Mouse (Mus musculus): ENCODE measurements at regions not wholly inside any gene's neighbourhood (a gene's known extent, or its start where the extent isn't known, plus 50 kb on each side); places are given as distances from the start of the nearest gene placed in this dataset.

DNA sequence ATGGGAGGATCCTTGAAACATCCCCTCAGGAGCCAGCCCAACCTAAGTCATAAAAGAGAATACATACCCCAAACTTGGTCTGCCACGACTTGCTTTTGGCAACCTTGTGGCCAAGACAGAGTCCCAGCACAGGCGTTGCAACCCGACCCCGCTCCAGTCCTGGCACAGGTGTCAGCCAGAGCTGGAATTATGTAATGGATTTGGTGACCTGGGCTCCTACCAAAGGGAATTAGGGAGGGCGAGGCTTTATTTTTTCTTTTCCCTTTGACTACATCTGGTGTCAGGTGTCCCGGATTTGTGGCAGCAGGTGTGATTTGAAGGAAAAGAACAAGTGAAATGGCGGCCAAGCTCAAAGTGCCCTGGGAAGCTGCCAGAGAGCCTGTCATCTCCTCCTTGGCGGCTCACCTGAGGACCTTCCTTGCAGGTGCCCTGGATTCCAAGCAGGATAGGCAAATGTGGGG is 212.9 kb downstream of the Mef2c start:
- peak; percentile 81 for DNase-seq

DNA sequence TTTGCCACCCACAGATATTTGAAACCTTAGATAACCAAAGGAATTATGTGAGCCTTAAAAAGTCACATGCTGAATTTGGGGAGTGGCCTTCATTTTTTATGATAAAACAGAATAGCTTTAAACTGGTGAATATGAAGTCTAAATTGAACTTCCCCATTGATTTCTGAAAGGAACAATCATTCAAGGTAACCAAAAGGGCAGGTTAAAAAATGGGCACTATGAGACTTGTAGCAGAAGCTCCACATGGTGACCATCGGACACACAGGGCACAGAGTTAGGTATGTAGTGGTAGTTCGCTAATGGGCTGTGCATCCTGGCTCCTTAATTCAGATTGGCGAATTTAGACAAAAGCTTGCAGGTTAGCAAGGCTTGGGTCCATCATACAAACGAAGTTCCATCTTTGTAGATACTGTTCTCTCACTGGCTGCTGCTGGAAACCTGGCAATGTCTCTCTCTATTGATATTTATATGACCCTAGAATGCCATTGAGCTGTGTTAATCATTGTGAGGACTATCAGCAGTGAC is 213.9 kb downstream of the Mef2c start:
- no peak for DNase-seq

DNA sequence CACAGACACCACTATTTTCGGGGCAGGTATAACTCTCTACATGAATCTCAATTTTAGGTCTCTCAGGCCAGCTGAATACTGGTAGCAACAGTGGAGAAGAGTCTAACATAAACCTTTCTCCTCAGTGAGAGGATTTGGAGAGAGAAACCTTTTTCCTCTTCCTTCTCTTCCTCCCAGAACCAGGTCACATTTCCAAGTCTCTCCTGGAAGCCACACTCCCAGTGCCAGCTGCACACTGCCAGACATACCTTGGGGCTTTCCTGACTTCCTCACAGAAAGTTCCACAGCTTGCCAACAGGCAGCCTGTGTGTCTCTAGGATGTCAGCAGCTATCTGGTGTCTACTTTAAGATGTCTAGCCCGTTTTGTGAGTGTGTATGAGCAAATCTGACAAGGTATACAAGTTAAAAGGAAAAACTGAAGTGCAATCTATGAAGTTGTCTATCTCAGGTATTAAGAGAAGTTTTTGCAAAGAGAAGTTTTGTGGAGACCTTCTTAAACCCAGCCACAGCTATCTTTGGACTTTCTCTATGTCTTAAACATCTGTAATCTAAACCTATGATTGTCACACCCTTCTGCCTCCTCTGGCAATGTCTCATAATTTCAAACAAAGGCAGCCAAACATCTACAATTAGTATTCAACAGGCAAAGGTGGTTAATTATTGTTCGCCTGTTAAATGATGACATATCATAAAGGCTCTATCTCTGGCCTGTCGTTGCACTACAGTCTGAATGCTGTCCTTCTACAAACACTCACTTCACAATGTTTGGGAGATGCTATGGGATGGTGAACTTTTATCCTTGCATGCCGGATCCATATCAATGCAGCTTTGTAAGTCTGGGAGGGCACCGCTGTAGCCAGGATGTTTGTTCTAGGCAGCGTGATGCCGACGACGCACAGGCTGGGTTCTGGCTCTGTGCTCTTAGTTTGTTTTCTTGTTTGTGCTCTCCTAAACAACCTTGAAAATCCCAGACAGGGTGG is 214.9 kb downstream of the Mef2c start:
- peak; percentile 47 for DNase-seq

DNA sequence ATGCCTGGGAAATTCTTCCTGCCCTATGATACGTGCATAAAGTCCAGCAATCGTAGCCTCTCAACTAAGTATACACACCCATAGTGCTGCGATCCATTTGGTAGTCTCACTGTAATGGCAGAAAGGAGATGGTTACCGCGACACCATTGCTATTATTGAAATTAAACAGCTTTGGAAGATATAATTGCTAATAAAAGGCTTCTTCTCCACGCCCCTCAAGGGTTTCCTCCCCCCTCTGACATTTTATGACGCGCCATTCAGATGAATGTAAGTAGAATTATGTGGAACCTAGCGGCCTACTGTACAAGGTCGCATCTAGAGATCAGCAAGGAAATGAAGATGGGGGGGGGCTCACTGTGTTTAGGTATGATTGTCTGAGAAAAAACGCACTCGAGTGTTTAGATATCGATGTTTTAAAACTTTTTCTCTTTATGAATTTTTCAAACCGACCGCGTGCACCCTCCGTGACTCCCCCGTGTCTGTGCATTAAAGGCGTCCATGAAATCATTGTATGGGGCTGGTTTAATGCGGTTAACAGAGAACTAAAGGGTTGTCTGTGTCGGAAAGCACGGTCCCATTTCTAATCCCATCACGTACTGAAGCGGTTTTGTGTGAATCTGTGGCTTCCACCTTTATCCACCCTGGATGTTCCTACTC is 215.9 kb downstream of the Mef2c start:
- DNase-seq, result peak; percentile 25

DNA sequence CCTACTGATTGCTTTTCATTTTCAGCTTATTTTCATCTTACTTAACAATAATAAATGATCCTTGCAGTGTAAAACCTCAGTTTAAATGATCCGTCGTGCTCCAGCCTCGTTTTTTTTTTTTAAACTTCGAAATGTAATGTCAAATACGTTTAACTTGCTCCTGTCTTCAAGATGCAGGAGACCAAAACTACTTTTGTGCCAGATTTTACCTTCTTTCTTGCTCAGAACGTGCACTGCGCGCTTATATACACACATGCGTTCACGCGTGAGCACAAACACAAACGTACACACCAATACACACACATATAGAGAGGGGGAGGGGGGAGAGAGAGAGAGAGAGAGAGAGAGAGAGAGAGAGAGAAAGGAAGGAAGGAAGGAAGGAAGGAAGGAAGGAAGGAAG is 216.5 kb downstream of the Mef2c start:
- DNase-seq, result no peak

DNA sequence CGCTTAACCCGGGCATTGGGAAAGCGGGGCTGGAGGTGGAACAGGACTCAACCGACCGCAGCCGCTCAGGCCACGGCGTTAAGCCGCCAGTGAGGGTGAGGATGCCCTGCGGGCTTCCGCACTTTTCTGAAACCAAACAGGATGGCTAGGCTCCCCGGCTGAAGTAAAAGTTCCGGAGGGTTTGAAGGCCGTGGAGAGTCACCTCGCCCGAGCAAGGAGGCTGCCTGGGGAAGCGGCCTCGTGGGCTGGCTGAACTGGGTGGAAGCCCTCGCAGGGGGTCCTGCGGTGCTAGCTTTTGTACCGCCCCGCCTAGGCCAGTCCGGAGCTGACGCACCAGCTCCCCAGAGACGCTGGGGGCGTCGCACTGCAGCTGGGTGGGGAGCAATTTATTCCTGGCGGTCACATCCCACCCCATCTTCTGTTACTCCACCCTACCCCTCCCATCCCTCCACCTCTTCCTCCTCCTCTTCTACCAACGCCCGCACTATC is 217.1 kb downstream of the Mef2c start:
- DNase-seq, result peak; percentile 81

DNA sequence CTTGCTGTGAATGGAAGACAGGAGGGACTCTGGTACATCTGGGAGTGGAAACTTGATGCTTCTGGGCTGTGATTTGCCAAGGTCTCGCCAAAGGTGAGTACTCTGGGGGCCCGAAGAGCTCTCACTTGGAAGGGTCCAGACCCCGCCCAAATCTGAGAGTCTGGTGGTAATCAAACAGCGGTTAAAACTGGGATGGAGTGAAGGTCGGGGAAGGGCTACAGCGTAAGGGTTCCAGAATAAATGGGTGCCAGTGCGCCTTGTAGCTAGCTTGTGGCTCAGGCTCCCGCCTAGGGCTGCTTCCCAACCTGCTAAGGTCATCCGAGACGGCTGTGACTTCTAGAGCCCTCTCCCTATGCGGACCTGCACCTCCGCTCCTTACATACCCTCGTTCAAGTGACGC is 217.7 kb downstream of the Mef2c start:
- DNase-seq, result peak; percentile 57

DNA sequence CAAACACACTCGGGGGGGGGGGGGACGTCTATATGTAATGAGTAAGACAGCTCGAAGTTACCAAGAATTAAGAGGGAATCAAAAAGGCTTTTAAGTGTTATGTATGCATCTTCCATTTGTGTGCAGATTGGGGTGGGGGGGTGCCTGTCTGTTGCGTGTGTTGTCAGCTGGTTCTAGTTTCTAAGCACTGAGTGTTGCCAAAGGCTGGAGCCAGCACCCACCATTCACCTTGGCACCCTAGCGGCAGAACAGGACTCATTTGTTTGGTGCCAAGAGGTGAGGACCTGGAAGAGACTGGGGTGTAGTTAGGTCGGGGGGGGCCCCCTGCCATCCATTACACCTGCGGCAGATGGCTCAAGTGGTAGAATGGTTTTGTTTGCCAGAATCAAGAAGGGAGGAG is 218.4 kb downstream of the Mef2c start:
- peak; percentile 88 for DNase-seq

DNA sequence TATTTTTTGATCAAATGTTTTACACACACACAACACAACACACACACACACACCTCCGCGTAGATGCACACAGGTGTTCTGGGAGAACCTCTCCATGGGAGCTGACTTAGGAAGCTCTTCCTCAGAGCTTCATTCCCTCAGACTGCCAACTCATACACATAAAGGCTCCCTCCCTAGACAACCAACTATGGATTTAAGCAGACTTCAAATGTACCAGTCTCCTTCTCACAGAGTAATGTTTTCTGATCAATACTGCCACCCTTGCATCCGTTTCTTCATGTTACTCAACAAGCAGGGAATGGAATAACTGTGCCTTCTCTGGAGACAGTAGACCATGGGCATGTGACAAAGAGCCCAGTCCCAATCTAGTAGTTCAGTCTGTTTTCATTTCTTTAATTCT is 219.0 kb downstream of the Mef2c start:
- DNase-seq, result no peak

DNA sequence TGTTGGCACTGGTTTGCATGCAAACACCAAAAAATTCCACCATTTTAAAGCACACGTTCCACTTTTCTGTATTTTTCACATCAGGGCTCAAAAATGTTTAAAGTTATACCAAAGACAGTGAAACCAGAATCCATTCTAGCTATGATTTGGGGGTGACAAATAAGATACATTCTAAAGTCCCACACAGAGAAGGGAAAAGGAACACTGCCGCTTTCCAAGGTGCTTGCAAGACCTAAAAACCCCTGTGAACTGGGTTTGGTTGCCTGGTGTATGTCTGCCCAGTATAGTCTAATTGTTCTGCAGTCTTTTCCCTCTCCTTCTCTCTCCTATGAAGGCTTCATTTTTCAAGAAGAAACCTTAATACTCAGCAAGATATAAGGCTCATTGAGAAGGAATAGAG is 219.6 kb downstream of the Mef2c start:
- DNase-seq, result no peak

DNA sequence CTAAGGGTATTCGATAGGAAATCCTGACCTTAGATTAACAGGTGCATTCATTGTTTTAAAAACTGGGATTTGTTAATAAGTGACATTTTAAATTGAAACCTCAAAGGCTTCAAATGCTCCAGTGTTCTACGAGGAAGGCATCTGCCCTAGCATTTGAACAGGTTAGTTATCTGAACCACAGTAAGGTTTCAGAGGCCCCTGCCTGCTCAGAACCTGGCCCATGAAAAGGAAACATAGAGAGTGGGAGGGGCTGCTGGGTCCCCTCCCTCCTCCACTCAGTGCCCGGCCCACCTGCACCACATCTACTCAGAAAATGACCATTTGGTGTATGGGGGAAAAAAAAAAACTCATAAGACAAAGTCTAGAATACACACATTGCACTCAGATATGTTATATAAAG is 220.4 kb downstream of the Mef2c start:
- DNase-seq, result no peak

DNA sequence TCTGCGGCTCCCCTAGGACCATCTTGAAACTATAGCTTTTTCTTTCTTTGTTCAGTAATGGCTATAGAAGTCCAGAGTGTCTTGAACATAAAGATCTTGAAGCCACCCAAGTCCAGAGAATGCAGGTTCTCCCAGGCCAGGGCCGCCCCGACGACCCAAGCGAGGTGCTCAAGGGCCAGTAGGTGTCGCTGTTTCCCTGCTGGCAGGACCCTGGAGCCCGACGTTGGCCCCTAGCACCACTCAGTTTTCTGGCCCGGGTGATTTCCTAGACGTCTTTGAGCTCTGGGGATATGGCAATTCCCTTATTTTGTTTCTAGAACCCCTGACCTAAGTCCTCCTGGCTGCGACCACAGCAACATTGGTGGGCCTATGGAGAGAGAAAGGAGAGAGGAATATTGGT is 221.2 kb downstream of the Mef2c start:
- DNase-seq, result peak; percentile 87

DNA sequence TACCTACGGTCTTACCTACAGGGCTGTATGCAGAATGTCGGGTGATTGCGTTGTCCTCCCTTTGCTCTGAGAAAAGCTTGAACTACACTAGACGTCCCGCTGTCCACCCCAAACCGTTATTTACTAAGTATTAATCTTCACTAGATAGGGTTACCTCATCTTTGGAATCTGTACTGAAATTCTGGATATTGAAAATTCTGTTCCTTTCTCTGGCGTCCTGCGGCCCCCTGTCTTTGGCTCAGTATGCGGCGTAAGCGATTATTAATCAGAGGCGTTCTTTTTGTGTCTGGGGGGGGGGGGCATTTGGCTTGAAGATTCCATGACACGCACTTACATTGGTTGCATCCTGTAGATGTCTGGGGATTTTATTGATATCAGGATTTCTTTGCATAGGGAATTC is 222.0 kb downstream of the Mef2c start:
- DNase-seq, result peak; percentile 36

DNA sequence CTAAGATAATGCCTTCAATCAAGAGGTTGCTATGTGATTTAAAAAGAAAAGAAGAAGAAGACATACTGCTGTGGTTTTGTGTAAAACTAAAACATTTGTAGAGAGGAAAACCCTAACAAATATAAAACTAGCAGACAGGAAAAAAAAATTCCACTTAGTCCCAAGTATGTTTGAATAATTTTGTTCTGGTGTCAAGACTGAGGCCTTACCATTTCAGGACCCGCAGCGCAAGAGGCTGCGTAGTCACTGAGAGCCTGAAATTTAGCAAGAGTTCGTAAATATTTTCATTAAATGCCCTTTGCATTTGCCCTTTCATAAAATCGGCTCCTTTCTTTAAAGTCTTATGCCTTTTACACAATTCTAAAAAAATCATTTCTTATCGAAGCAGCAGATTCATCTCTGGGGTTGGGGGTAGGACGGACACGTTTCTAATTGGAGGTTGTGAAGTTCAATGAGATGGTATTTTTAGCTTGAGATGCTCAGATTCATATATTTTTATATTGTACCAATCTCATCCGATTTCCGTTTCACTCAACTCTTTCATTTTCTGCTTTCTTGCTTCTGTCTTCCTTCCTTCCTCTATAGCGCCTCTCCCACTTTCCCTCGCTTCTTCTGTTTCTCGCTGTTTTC is 222.6 kb downstream of the Mef2c start:
- DNase-seq, result no peak

DNA sequence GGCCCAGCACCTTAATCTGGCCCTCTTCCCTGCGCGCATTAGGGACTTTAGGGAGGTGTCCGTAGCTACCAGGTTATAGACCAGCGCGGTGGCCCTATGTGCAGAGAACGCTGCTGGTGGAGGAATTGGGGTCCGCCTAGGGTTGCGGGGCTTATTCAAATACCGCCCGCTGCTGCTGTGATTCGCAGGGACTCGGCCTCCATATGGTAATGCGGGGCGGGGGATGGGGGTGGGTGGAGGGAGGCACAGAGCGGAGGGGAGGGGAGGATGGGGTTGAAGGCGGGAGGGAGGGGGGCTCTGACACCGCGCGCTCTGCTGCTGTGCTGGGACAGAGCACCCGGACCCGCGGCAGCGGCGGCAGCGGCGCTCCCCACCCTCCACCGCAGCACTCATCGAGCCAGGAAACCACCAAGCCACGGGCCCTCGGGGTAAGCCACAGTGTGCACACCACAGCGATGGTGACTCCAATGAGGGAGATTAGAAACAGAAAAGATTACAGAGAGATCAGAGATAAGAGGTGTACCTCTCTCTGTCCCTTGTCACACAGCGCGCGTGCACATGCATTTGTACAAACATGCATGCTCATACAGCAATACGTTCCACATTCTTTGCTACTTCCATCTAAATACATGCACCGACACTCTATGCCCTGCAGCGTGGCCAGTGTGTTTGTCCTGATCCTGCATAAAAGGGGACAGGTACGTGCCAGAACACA is 223.4 kb downstream of the Mef2c start:
- peak; percentile 57 for DNase-seq

DNA sequence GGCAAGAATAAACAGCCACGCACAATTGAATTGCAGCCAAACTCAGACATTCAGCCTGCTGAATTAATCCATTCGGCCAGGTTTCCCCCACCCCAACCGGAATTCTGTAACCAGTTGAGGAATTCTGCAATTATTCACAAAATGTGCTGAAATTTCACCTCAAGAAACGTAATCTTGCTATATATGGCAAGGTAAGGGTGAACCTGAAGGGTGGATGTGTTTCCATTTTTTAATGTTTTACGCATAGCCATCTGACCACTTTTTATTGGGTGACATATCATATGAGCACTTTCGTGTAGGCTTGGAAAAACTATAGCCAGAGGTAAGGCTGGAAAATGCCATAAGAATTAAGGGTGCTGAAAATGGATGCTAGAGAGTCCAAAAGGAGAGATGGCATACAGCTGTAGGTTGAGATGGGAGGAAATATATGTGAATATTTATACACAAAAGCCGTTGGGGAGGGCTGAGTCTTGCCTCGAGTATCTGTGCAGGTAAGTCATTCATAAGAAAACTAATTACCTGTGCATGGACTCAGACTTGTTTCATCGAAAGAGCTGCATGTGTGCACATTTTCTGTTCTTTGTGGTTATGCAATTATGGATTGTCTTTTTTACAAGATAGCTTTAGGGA is 224.0 kb downstream of the Mef2c start:
- DNase-seq, result no peak

DNA sequence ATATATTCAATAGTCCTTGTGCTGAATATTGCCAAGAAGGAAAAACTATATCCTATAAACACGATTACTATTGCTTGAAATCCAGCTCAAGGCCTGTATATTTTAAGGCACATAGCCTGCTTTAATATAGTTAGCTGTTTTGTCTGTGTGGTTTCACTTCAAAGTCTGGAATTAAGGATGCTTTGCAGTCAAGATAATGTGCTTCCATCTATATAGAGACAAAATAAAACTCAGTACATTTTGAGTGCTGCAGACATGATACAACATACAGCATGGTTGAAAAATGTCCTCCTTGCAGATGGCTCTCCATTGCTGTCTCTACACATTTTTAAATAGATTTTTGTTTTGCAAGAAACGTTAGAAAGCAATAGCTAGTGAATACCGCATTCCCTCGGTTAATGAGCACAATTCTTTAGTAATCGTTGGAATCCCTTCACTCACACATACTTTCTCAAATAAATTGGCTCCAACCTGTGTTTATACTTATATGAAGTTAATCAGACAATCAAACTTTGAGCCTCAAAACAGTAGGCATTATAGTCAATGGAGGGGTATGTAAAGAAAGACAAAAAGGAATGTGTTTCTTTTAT is 224.7 kb downstream of the Mef2c start:
- no peak for DNase-seq

DNA sequence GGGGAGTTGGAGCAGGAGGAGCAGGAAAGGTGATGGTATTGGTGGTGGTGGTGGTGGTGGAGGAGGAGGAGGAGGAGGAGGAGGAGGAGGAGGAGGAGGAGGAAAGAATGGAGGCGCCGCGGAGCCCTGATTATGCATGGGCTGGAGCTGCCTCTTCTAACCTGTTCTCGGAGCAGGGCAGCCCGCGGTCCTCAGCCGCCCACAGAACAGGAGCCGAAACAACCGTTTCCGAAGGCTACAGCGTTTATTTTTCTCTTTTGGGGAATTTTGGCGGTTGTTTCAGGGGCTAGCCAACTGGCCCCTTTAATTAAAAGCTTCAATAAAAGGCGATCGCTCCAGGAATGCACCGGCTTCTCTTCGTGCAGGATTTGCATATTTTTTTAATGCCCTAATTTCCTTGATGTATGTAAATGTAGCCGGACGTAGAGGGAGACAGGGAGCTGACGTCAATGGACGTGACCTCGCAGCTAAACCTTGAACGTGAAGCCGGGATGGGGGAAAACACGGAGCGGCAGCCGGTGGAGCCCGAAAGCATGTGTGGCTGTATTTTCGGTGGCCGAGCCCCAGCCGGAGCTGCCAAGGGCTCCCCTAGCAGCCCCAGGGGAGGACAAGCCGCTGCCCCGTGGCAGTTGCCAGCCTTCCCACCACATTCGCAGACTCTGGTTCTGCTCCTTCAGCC is 225.6 kb downstream of the Mef2c start:
- DNase-seq, result peak; percentile 87

DNA sequence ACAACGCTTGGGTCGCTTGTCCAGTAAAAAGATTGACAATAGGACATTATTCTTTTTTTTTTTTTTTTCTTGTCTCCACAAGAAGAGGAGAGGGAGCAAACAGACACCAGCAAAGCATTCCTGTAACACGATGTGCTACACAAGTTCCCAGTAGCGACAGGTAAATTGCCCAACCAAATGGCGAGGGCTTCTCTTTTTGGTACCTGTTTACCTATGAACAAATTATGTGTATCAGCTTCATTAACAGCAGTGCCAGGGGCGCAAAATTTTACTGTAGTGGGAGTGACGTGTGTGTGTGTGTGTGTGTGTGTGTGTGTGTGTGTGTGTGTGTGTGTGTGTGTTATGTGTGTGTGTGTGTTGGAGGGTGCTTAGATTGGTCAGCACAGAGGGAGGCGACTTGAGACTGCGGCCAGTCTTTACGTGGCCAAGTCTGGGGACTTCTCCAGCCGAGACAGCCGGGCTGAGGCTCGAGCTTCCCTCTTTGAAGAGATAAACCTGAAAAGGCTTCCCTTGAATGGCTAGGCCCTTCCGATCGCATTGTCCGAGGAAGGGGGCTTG is 226.4 kb downstream of the Mef2c start:
- peak; percentile 46 for DNase-seq

DNA sequence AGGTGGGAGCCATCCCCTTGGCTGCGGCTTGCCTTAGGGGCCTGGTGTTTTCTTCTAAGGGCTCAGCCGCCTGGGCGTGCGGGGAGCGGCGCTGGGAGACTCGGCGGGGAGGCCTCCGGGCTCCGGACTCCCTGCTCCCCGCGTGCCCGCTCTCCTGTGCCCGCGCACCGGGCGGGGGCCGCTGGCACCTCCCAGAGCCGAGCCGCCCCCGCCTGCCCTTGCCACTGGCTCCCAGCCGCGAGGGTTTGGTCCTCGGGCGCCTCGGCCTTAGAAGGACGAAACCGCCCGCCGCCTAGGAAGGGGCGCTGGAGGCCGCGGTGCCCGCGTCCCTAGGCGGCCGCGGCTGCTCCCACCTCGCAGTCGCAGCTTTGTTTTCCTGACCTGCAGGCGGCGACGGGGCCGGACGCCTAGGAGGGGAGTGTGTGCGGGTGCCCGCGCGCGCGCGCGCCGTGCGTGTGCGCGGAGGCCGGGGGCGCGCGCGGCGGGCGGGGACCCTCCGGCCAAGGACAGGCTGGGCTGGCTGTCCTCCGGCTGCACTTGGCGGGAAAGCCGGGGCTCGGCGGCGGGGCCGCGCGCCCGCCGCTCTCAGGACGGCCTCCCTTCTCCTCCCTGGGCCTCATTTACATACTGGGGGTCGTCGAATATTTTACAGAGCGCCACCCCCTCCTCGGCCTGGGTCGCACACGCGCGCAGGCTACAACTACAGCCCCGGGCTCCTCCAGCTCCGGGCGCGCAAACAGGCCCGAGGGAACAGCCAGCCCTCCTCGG is 227.1 kb downstream of the Mef2c start:
- peak; percentile 90 for DNase-seq

Data from cerebellum, adult 11 months (tissue).